Mouse (Mus musculus): ENCODE data around the gene Mark2. TPM values are rescaled to one million over a fixed set of nuclear protein-coding genes. Genes with fewer than 3 reads are reported as not detected.

Gene Mark2
- polyA plus RNA-seq, 1 experiment from 2014 or later = 45.1 TPM

- Histone ChIP-seq H3K4me1 (peaks cover 42% of the 10 kb centered on the region), H3K27ac (no peak overlapping the region), H3K9me3 (replicated peaks) (no peaks in the 10 kb centered on the region), H3K27me3 (no peaks in the 10 kb centered on the region), H3K36me3 (peaks cover 4% of the 10 kb centered on the region; the same call in 1 of the 2 replicates), H3K4me2 (no peak overlapping the region), H3K9ac (no peak overlapping the region), H3K4me3 (replicated peaks) (no peak overlapping the region)
- 78% methylated on average over 4 of the region's 4 CpGs for WGBS
- ATAC-seq (replicated peaks; ENCODE audit: low FRiP score) = no peak
These were observed 23.9 kb downstream of the Mark2 start for GRCm38 (mm10) chr19:7317716-7318115.

GRCm38 (mm10) chr19:7316822-7317221 lies 24.8 kb downstream of the Mark2 start:
- Histone ChIP-seq H3K27me3 (no peaks in the 10 kb centered on the region), H3K36me3 (peaks cover 4% of the 10 kb centered on the region; the same call in 1 of the 2 replicates), H3K9me3 (replicated peaks) (no peaks in the 10 kb centered on the region), H3K4me3 (replicated peaks) (no peak overlapping the region), H3K9ac (no peak overlapping the region), H3K4me1 (peaks cover 49% of the 10 kb centered on the region), H3K27ac (no peak overlapping the region), H3K4me2 (no peak overlapping the region)
- no peak for ATAC-seq (replicated peaks; ENCODE audit: low FRiP score)
- whole genome bisulfite sequencing = 75% methylated on average over 4 of the region's 4 CpGs

GRCm38 (mm10) chr19:7315587-7315984 lies 26.1 kb downstream of the Mark2 start:
- Histone ChIP-seq H3K4me3 (replicated peaks) (no peak overlapping the region), H3K27ac (no peak overlapping the region), H3K4me2 (no peak overlapping the region), H3K9me3 (replicated peaks) (no peaks in the 10 kb centered on the region), H3K36me3 (peaks cover 4% of the 10 kb centered on the region; the same call in 1 of the 2 replicates), H3K4me1 (peaks cover 57% of the 10 kb centered on the region), H3K27me3 (no peaks in the 10 kb centered on the region), H3K9ac (no peak overlapping the region)
- no peak for ATAC-seq (replicated peaks; ENCODE audit: low FRiP score)
- WGBS = 90% methylated on average over 4 of the region's 4 CpGs

- Histone ChIP-seq H3K9ac (no peak overlapping the region), H3K4me2 (no peak overlapping the region), H3K4me1 (peaks cover 59% of the 10 kb centered on the region), H3K4me3 (replicated peaks) (no peak overlapping the region), H3K36me3 (peaks cover 4% of the 10 kb centered on the region; the same call in 1 of the 2 replicates), H3K27me3 (no peaks in the 10 kb centered on the region), H3K9me3 (replicated peaks) (no peaks in the 10 kb centered on the region), H3K27ac (peak overlapping the region; percentile 14; the same call in 1 of the 2 replicates)
- ATAC-seq (replicated peaks; ENCODE audit: low FRiP score) = no peak
- 76% methylated on average over 8 of the region's 8 CpGs for WGBS
These were observed 26.6 kb downstream of the Mark2 start for GRCm38 (mm10) chr19:7314976-7315586.

- WGBS = 79% methylated on average over 2 of the region's 2 CpGs
- peaks cover 73% of the 10 kb centered on the region for H3K4me1 ChIP-seq
- no peak for ATAC-seq (replicated peaks; ENCODE audit: low FRiP score)
- no peak overlapping the region for H3K4me2 ChIP-seq
- H3K9ac ChIP-seq = no peak overlapping the region
- no peaks in the 10 kb centered on the region for H3K36me3 ChIP-seq
- H3K27ac ChIP-seq = no peak overlapping the region
- H3K27me3 ChIP-seq = no peaks in the 10 kb centered on the region
- no peaks in the 10 kb centered on the region for H3K9me3 ChIP-seq (replicated peaks)
- H3K4me3 ChIP-seq (replicated peaks) = no peak overlapping the region
These were observed 28.0 kb downstream of the Mark2 start for GRCm38 (mm10) chr19:7313660-7314059.

- no peaks in the 10 kb centered on the region for H3K36me3 ChIP-seq
- WGBS = 48% methylated on average over 10 of the region's 10 CpGs
- no peaks in the 10 kb centered on the region for H3K27me3 ChIP-seq
- H3K9ac ChIP-seq = 0 out of 2 replicates have a peak overlapping the region, but pooled peaks have one; percentile 8
- no peak for ATAC-seq (replicated peaks; ENCODE audit: low FRiP score)
- peaks cover 91% of the 10 kb centered on the region for H3K4me1 ChIP-seq
- H3K9me3 ChIP-seq (replicated peaks) = no peaks in the 10 kb centered on the region
- peak overlapping the region; percentile 17; the same call in 1 of the 2 replicates for H3K4me2 ChIP-seq
- no peak overlapping the region for H3K4me3 ChIP-seq (replicated peaks)
- peak overlapping the region; percentile 82 for H3K27ac ChIP-seq
These were observed 30.4 kb downstream of the Mark2 start for GRCm38 (mm10) chr19:7311306-7311705.

GRCm38 (mm10) chr19:7310704-7311103 lies 31.0 kb downstream of the Mark2 start:
- WGBS = 11% methylated on average over 5 of the region's 5 CpGs
- peak; percentile 77 for ATAC-seq (replicated peaks; ENCODE audit: low FRiP score)
- Histone ChIP-seq H3K4me2 (no peak overlapping the region), H3K27me3 (no peaks in the 10 kb centered on the region), H3K4me3 (replicated peaks) (no peak overlapping the region), H3K9me3 (replicated peaks) (no peaks in the 10 kb centered on the region), H3K9ac (no peak overlapping the region), H3K27ac (peak overlapping the region; percentile 82), H3K4me1 (peaks cover 91% of the 10 kb centered on the region), H3K36me3 (no peaks in the 10 kb centered on the region)

- no peaks in the 10 kb centered on the region for H3K36me3 ChIP-seq
- 0 out of 2 replicates have a peak overlapping the region, but pooled peaks have one; percentile 14 for H3K9ac ChIP-seq
- H3K9me3 ChIP-seq (replicated peaks) = no peaks in the 10 kb centered on the region
- H3K4me2 ChIP-seq = no peak overlapping the region
- peak overlapping the region; percentile 82 for H3K27ac ChIP-seq
- ATAC-seq (replicated peaks; ENCODE audit: low FRiP score) = no peak
- H3K4me3 ChIP-seq (replicated peaks) = no peak overlapping the region
- no peaks in the 10 kb centered on the region for H3K27me3 ChIP-seq
- H3K4me1 ChIP-seq = peaks cover 91% of the 10 kb centered on the region
- 50% methylated on average over 2 of the region's 2 CpGs for WGBS
These were observed 31.8 kb downstream of the Mark2 start for GRCm38 (mm10) chr19:7309738-7310330.

- WGBS = 21% methylated on average over 8 of the region's 8 CpGs
- peak overlapping the region; percentile 34 for H3K4me2 ChIP-seq
- no peak overlapping the region for H3K9ac ChIP-seq
- no peak overlapping the region for H3K4me3 ChIP-seq (replicated peaks)
- H3K27me3 ChIP-seq = no peaks in the 10 kb centered on the region
- no peaks in the 10 kb centered on the region for H3K36me3 ChIP-seq
- peak overlapping the region; percentile 93 for H3K27ac ChIP-seq
- peak; percentile 73 for ATAC-seq (replicated peaks; ENCODE audit: low FRiP score)
- peaks cover 88% of the 10 kb centered on the region for H3K4me1 ChIP-seq
- H3K9me3 ChIP-seq (replicated peaks) = no peaks in the 10 kb centered on the region
These were observed 33.5 kb downstream of the Mark2 start for GRCm38 (mm10) chr19:7307995-7308770.

GRCm38 (mm10) chr19:7306968-7307367 lies 34.7 kb downstream of the Mark2 start:
- no peaks in the 10 kb centered on the region for H3K9me3 ChIP-seq (replicated peaks)
- WGBS = 34% methylated on average over 3 of the region's 3 CpGs
- H3K4me2 ChIP-seq = no peak overlapping the region
- 0 out of 2 replicates have a peak, but pooled peaks have one; percentile 17 for ATAC-seq (replicated peaks; ENCODE audit: low FRiP score)
- H3K27ac ChIP-seq = peak overlapping the region; percentile 93
- H3K4me1 ChIP-seq = peaks cover 91% of the 10 kb centered on the region
- H3K9ac ChIP-seq = no peak overlapping the region
- no peaks in the 10 kb centered on the region for H3K27me3 ChIP-seq
- H3K4me3 ChIP-seq (replicated peaks) = no peak overlapping the region
- no peaks in the 10 kb centered on the region for H3K36me3 ChIP-seq

- Histone ChIP-seq H3K9me3 (replicated peaks) (no peaks in the 10 kb centered on the region), H3K9ac (no peak overlapping the region), H3K4me2 (no peak overlapping the region), H3K36me3 (0 out of 2 replicates have a peak, but pooled peaks cover 6% of the 10 kb centered on the region), H3K4me3 (replicated peaks) (no peak overlapping the region), H3K27me3 (no peaks in the 10 kb centered on the region), H3K27ac (peak overlapping the region; percentile 93), H3K4me1 (peaks cover 85% of the 10 kb centered on the region)
- 72% methylated on average over 10 of the region's 11 CpGs for WGBS
- no peak for ATAC-seq (replicated peaks; ENCODE audit: low FRiP score)
These were observed 36.0 kb downstream of the Mark2 start for GRCm38 (mm10) chr19:7305380-7306310.
